Mouse (Mus musculus) brain, adult 2 months (tissue): ENCODE measurements around the gene Amz2.
"Not testable (repeated sequence)": the region's sequence is repeated elsewhere in the genome, so short reads cannot be mapped to it uniquely, and the experiment has no call there.

Experiments
- DNase-seq: peaks from one replicate; pipeline ENCODE4 v3.0.0; 2011; ENCODE audit warnings: low read depth, low spot score

The Amz2 gene

GRCm38 (mm10) chr11:109470921-109471861 lies 45.4 kb downstream of the Amz2 start:
- no peak for DNase-seq

- DNase-seq, result no peak
These were observed 46.5 kb downstream of the Amz2 start for GRCm38 (mm10) chr11:109472171-109472691.

- DNase-seq, result no peak
These were observed 47.0 kb downstream of the Amz2 start for GRCm38 (mm10) chr11:109472821-109473170.

DNA sequence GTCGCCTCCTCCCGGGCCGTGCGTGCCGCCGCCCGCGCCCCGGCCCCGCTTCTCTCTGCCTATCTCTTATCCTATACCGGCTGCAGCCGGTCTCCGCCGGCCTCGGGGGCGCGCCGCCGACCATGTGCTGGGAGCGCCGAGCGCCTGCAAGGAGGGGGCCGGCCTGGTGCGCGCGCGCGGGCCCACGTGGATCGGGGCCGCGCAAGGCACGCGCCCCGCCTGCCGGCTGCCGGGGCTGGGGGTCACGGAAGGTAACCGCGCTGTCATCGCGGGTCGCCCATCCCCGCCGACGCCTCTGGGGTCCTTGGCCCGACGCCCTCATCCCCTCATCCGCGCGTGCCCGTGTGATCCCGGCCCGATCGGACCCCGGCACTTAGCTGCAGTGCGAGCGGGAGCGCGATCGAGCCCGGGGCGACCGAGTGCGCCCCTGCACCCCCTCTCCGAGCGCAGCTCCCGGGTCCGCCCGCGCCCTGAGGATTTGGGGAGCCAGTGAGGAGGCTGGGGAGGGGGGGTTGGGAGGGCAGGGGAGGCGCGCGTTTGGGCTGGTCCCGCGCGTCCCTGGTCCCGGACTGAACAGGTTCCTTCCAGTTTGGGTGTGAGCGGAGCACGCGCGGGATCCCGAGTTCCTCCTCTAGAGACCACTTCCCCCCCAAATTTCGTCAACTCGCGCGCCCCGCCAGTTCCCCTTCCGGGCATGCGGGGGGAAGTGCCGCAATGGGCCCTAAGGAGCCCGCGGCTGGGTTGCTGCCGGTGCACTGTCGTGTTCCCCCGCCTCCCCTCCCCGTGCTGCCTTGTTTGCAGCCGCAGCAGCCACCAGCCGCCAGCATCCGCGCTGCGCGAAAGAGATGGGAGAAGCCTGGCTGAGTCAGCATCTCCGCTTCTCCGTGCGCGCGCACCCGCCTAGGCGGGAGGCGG lies 47.7 kb downstream of the Amz2 start, which contains the start of the genes Arsg and Slc16a6:
Gene Arsg (plus strand): TSS at position 204 of the 915 bp plus-strand sequence.
Gene Slc16a6 (minus strand): TSS at position 428 of the 915 bp plus-strand sequence.
- peak; percentile 95 for DNase-seq

DNA sequence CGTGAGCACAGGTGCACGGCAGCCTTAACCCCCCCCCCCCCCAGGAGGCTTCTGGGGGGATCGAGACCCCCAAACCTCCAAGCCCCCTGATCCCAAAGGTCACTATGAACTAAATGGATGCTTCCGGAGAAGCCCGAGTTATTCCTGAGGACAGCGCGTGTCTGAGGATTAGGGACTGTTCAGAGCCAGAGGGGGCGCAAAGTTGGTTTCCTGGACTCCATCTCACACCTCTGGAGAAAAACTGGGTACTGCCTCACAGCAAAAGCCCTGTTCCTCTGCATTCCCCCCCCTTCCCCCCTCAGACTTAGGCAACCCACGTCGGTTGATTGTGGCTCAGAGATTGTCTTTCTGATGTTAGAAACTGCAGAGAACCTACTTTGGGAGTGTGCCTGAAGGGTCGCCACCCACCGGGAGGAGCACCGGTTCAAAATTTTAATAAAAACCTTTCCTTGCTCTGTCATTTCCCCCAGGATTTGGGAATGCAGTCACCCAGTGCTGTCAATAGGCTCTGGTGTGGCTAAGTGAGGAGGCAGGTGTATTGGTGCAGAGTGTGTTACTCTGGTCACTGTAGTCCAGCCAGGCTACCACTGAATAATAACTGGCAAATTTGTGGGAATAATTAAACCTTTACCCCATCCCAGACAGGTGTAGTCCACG lies 48.5 kb downstream of the Amz2 start:
- peak; percentile 68 for DNase-seq

DNA sequence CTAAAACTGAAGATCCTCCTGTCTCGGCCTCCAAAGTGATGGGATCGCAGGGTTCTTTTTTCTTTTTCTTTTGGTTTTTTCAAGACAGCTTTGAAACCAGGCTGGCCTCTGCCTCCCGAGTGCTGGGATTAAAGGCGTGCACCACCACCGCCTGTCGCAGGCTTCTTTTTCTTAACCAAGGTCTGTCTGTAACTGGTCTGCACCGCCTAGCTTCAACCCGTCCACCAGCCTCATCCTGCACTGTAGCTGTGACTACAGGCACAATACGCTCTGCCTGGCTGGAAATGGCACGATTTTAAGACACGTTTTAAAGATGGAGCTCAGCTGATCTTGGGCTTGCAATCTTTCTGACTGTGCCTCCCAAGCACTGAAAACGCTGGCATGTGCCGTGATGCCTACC lies 49.1 kb downstream of the Amz2 start:
- no peak for DNase-seq

GRCm38 (mm10) chr11:109475717-109476116 lies 50.0 kb downstream of the Amz2 start:
- DNase-seq, result no peak

- no peak for DNase-seq
These were observed 50.5 kb downstream of the Amz2 start for GRCm38 (mm10) chr11:109476241-109476640.

DNA sequence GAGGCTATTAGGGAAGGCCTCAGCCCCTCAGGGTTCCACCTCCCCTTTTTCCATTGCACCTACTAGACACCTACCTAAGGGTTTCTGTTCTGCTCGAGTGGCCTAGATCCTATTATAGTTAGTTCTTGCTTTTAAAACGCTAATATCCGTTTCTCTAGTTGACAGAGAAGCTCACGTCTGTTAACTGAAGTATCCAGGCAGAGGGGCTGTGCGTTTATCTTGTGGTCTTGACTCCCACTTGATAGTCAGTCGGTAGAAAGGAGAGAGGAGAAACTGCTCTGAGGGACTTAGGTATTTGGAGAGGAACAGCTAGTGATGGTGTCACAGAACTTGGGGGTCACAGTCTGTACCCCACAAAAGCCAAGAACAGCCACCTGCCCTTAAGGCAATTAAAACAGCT lies 50.9 kb downstream of the Amz2 start:
- no peak for DNase-seq

DNA sequence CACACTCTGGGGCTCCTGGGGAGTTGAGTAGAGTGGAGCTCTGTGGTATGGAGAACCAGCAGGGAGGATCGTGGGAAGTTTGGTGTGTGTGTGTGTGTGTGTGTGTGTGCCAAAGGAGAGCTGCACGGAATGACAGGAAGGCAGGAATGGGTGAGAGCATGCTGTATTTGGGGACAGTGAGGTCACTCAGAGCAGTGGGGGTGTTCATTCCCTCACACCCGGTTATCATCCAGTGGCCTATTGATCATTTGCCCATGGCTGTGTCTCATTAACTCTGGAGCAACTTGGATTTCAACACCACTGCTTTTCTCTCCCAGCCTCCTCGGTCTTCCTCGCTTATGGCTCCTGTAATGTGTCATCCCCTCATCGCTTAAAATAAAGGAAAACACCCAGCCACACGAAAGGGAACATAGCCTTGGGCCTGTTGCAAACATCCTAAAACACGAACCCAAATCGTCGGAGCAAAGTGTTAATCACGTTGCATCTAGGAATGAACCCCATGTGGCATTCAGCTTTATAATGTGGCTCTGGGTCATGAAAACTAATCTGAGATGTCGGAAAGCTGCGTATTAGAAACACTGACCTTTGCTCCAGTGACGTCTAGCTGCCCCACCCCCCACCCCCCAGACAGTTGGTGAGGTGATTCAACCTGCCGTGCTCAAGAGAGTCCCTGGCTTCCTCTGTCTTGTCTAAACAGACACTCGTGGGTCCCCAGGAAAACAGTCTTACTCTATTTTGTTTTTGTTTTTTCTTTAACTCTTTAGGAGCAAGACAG lies 52.0 kb downstream of the Amz2 start:
- no peak for DNase-seq

- no peak for DNase-seq
These were observed 54.0 kb downstream of the Amz2 start for GRCm38 (mm10) chr11:109479575-109480285.

- DNase-seq, result no peak
These were observed 54.7 kb downstream of the Amz2 start for GRCm38 (mm10) chr11:109480440-109480839.

- peak; percentile 93 for DNase-seq
These were observed 59.8 kb downstream of the Amz2 start for GRCm38 (mm10) chr11:109485398-109486045.

DNA sequence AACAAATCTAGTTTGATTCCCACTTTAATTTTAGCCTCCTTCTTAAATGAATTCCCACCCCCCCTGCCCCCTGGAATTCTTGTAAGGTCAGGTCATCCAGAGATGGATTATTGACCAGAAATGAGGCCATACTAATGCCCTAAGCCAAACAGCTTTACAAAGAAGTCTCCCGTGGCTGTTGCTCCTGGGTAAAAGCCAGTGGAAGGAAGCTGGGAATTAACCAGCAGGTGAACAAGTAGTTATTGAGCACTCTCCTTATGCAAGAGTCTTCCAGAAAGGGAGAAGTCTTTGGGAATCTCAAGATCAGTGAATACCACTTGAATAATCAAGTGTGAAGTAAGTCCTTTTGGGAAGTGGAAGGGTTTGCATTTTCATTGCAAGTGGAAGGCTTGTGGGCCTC lies 61.4 kb downstream of the Amz2 start:
- no peak for DNase-seq

- DNase-seq, result no peak
These were observed 62.4 kb downstream of the Amz2 start for GRCm38 (mm10) chr11:109487991-109488684.

- no peak for DNase-seq
These were observed 64.0 kb downstream of the Amz2 start for GRCm38 (mm10) chr11:109489763-109490162.

- DNase-seq, result no peak
These were observed 66.1 kb downstream of the Amz2 start for GRCm38 (mm10) chr11:109491844-109492243.

- not testable (repeated sequence) for DNase-seq
These were observed 67.2 kb downstream of the Amz2 start for GRCm38 (mm10) chr11:109492847-109493464.
